Comparison of ENCODE assay signal across 9 mouse cellular contexts in the genomic region with DNA sequence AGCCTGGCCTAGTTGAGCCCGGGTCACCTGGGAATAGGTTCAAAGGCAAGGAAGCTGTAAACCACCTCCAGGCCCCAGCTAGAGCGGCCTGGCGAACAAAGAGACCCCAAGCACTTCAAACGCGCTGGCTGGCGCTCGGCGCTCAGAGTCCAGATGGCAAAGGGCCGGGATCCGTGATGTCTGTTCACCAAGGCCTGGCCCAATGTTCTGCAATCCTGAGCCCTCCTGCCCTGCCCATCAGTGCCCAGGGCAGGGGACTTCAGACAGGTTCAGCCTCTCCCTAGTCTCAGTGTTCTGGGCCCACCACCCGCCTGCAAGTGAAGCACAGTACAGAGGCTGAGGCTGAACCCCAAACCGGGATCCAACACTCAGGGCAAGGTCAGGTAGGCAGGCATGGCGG. TPM values are rescaled to one million over a fixed set of nuclear protein-coding genes. Genes with fewer than 3 reads are reported as not detected.
A peak's percentile ranks its signal among the peaks of the same experiment; 100 is the strongest.
DNase-seq lines count a peak whose midpoint lies in the region; ATAC-seq and TF ChIP-seq lines count a peak whose summit lies in the region.
"Had no signal": no experiment of that assay in that cellular context is flagged by ENCODE, and none has a peak within 500 bp of the region (broad histone marks: within the 10 kb centered on the region; RNA-seq: fewer than 3 reads in every experiment).

No protein-coding gene starts in this region.

- no peak for ATAC-seq in heart, postnatal 0 days (ENCODE audit: insufficient read depth, low read depth)
- ATAC-seq in intestine, embryonic 14.5 days (replicated peaks; ENCODE audit: low FRiP score, low TSS enrichment, low read depth), result no peak
- no peak for ATAC-seq in neural tube, embryonic 11.5 days (ENCODE audit: insufficient read depth, low FRiP score, low TSS enrichment)
- ATAC-seq in CD4-positive, CD25-positive, alpha-beta regulatory T cell, adult 4 months, result no peak

- peak overlapping the region; percentile 61 for H3K4me2 ChIP-seq in heart, postnatal 0 days (ENCODE audit: low read depth, low read length)
- peak overlapping the region; percentile 83 for H3K4me2 ChIP-seq in intestine, embryonic 14.5 days (ENCODE audit: low read length)
- peak overlapping the region; percentile 88 for H3K4me2 ChIP-seq in neural tube, embryonic 11.5 days (ENCODE audit: low read depth)

- 60% methylated on average over 13 of the region's 13 CpGs for WGBS in heart, postnatal 0 days
- 39% methylated on average over 13 of the region's 13 CpGs for WGBS in intestine, embryonic 14.5 days
- WGBS in neural tube, embryonic 11.5 days, result 9% methylated on average over 13 of the region's 13 CpGs

- no peak overlapping the region for H3K27ac ChIP-seq in heart, postnatal 0 days (ENCODE audit: low read depth)
- 0 out of 2 replicates have a peak overlapping the region, but pooled peaks have one; percentile 58 for H3K27ac ChIP-seq in intestine, embryonic 14.5 days (ENCODE audit: low read depth)
- H3K27ac ChIP-seq in neural tube, embryonic 11.5 days (ENCODE audit: low read depth, low read length), result peak overlapping the region; percentile 39; the same call in 1 of the 2 replicates

- no peak for DNase-seq in heart, postnatal 0 days (ENCODE audit: low spot score)
- DNase-seq in heart, postnatal 36 days, result no peak
- peak; percentile 54 for DNase-seq in embryo, embryonic 10 days (ENCODE audit: low spot score)
- peak; percentile 62 for DNase-seq in intestine, embryonic 14.5 days (ENCODE audit: low spot score)
- DNase-seq in neural tube, embryonic 11.5 days (ENCODE audit: low spot score), result peak; percentile 23
- DNase-seq in adrenal gland, adult (ENCODE audit: inconsistent age in 2 of 2, low spot score in 1 of 2), result no peak
- DNase-seq in cerebellum, adult 9-11 months, result no peak

- H3K27me3 ChIP-seq in heart, postnatal 0 days (ENCODE audit: control insufficient read depth, insufficient read depth, low read length), result peaks cover 60% of the 10 kb centered on the region
- peaks cover 42% of the 10 kb centered on the region for H3K27me3 ChIP-seq in intestine, embryonic 14.5 days (replicated peaks; ENCODE audit: control insufficient read depth, insufficient read depth, low read length)
- H3K27me3 ChIP-seq in neural tube, embryonic 11.5 days (ENCODE audit: control insufficient read depth, insufficient read depth, low read length), result peaks cover 43% of the 10 kb centered on the region

- no peak for TF ChIP-seq CTCF in heart, postnatal 0 days (IDR thresholded peaks at IDR 0.05; ENCODE audit: low read depth)

- H3K4me1 ChIP-seq in heart, postnatal 0 days (ENCODE audit: control insufficient read depth, insufficient read depth), result no peaks in the 10 kb centered on the region
- peaks cover 20% of the 10 kb centered on the region for H3K4me1 ChIP-seq in intestine, embryonic 14.5 days (replicated peaks; ENCODE audit: control insufficient read depth, insufficient read depth, low read length)
- H3K4me1 ChIP-seq in neural tube, embryonic 11.5 days (ENCODE audit: control insufficient read depth, insufficient read depth, low read length), result peaks cover 7% of the 10 kb centered on the region; the same call in 1 of the 2 replicates

- H3K9me3 ChIP-seq in heart, postnatal 0 days (replicated peaks; ENCODE audit: control insufficient read depth, low read length), result no peaks in the 10 kb centered on the region
- no peaks in the 10 kb centered on the region for H3K9me3 ChIP-seq in intestine, embryonic 14.5 days (ENCODE audit: control insufficient read depth, low read length)
- no peaks in the 10 kb centered on the region for H3K9me3 ChIP-seq in neural tube, embryonic 11.5 days (ENCODE audit: control insufficient read depth, low read length)

- H3K36me3 ChIP-seq in heart, postnatal 0 days (replicated peaks; ENCODE audit: control insufficient read depth, insufficient read depth, low read length), result no peaks in the 10 kb centered on the region
- no peaks in the 10 kb centered on the region for H3K36me3 ChIP-seq in intestine, embryonic 14.5 days (ENCODE audit: control insufficient read depth, insufficient read depth, low read length)
- H3K36me3 ChIP-seq in neural tube, embryonic 11.5 days (ENCODE audit: control insufficient read depth, insufficient read depth, low read length), result no peaks in the 10 kb centered on the region

- peak overlapping the region; percentile 41 for H3K4me3 ChIP-seq in heart, postnatal 0 days (ENCODE audit: low read depth, low read length)
- H3K4me3 ChIP-seq in intestine, embryonic 14.5 days (ENCODE audit: low read depth, low read length), result peak overlapping the region; percentile 55
- H3K4me3 ChIP-seq in neural tube, embryonic 11.5 days (ENCODE audit: low read depth, low read length), result peak overlapping the region; percentile 49

- no peak overlapping the region for H3K9ac ChIP-seq in heart, postnatal 0 days (replicated peaks; ENCODE audit: low read depth, low read length)
- peak overlapping the region; percentile 46 for H3K9ac ChIP-seq in intestine, embryonic 14.5 days (ENCODE audit: low read length)
- H3K9ac ChIP-seq in neural tube, embryonic 11.5 days (ENCODE audit: low read length), result peak overlapping the region; percentile 58; the same call in 1 of the 2 replicates

- intact Hi-C loops in heart, postnatal 36 days (cut with DNase I), result no loop called here

- no peak for TF ChIP-seq EP300 in heart, postnatal 0 days (IDR thresholded peaks at IDR 0.05; ENCODE audit: low read depth)

RNA-seq across cellular contexts. Expression of gene Twist2, which starts 0.9 kb away (rescaled TPM):
- total RNA-seq in heart, postnatal 0 days (2014; rRNA removed; ENCODE audit: low replicate concordance), result 0.54 and 8.5 TPM in 2 replicates
- 1.7 and 2.2 TPM in 2 replicates for polyA plus RNA-seq in heart, postnatal 0 days (2015; fragmentation: Nextera tagmentation; extraction: Ambion mirVana)
- 1 to 10 TPM; 1.1 to 1.7 TPM for total RNA-seq in heart, postnatal 36 days (2021)
- polyA plus RNA-seq in intestine, embryonic 14.5 days (2014; fragmentation: Nextera tagmentation; extraction: Ambion mirVana), result 7.1 and 9.7 TPM in 2 replicates
- 16.0 and 24.0 TPM in 2 replicates for polyA plus RNA-seq in neural tube, embryonic 11.5 days (2014; fragmentation: Nextera tagmentation; extraction: Ambion mirVana)
- polyA plus RNA-seq in CD4-positive, CD25-positive, alpha-beta regulatory T cell, adult 4 months (2017; shearing (Covaris generic)), result not detected
- total RNA-seq: megakaryocyte-erythroid progenitor cell, adult 5-6 weeks had no signal

Comparison
In these comparisons a context has a peak if more than half of its experiments do, and no peak if none do; other contexts are left out.
1. DNase-seq: peak in embryo, embryonic 10 days (single experiment), intestine, embryonic 14.5 days (single experiment) and neural tube, embryonic 11.5 days (single experiment); none in heart, postnatal 0 days (single experiment), heart, postnatal 36 days (0 of 2), adrenal gland, adult (0 of 2) and cerebellum, adult 9-11 months (single experiment).
2. Peak in every context shown above with its lines, with median percentiles within 50 percentile points of each other: H3K4me2 ChIP-seq and H3K4me3 ChIP-seq.